Mouse (Mus musculus) CH12.LX (cell line): ENCODE measurements around the gene Ttc9c. TPM values are rescaled to one million over a fixed set of nuclear protein-coding genes. Genes with fewer than 3 reads are reported as not detected.

Source experiments
- DNase-seq: peaks from one replicate; pipeline ENCODE4 v3.0.0-alpha.2; 2013; ENCODE audit errors: extremely low read depth
- H3K27ac ChIP-seq: 2 replicates; pipeline ENCODE4 v1.5.1; 2012; ENCODE audit warnings: low read depth, mild to moderate bottlenecking, control low read depth, moderate library complexity; ENCODE audit not compliant: insufficient read depth
- H3K27me3 ChIP-seq: replicated peaks from 2 replicates; pipeline ENCODE3; 2012; ENCODE audit warnings: inconsistent platforms
- H3K36me3 ChIP-seq, 2 experiments: replicated peaks in 1 of 2; 2 replicates each; pipeline versions ENCODE3 to v1.6.1; 2012; ENCODE audit warnings: inconsistent platforms in 1 of 2, low read length in 1 of 2, mild to moderate bottlenecking in 1 of 2, mixed read lengths in 1 of 2, moderate library complexity in 1 of 2; ENCODE audit not compliant: control insufficient read depth in 1 of 2, insufficient read depth in 1 of 2
- H3K4me1 ChIP-seq, 2 experiments: 2 replicates each; pipeline ENCODE4 v1.6.1; 2012; ENCODE audit warnings: inconsistent platforms in 1 of 2, moderate library complexity in 1 of 2; ENCODE audit not compliant: insufficient read depth in 2 of 2, control insufficient read depth in 1 of 2
- H3K4me2 ChIP-seq: 2 replicates; pipeline ENCODE4 v1.6.1; 2012; ENCODE audit warnings: low read depth, mild to moderate bottlenecking, control low read depth; ENCODE audit not compliant: poor library complexity, insufficient read depth, severe bottlenecking
- H3K4me3 ChIP-seq, 3 experiments: fragments of 150-350 bp in 1 of 3; sonication (generic) in 1 of 3; replicated peaks in 1 of 3; 2 replicates each; pipeline versions ENCODE3 to v1.5.1; 2011 to 2012; ENCODE audit warnings: low read depth in 2 of 3, low read length in 2 of 3, mild to moderate bottlenecking in 2 of 3, moderate library complexity in 2 of 3, control low read depth in 1 of 3, improper control_type of control experiment in 1 of 3, inconsistent platforms in 1 of 3, mixed read lengths in 1 of 3; ENCODE audit not compliant: poor library complexity in 1 of 3
- H3K79me2 ChIP-seq: replicated peaks from 2 replicates; pipeline ENCODE4 v1.6.1; 2012; ENCODE audit warnings: mild to moderate bottlenecking, moderate library complexity; ENCODE audit not compliant: control insufficient read depth, poor library complexity, insufficient read depth, severe bottlenecking; ENCODE audit errors: extremely low read depth
- H3K9ac ChIP-seq: 2 replicates; pipeline ENCODE4 v1.6.1; 2012; ENCODE audit warnings: low read depth, mild to moderate bottlenecking, control low read depth, moderate library complexity; ENCODE audit not compliant: insufficient read depth
- H3K9me3 ChIP-seq: replicated peaks from 2 replicates; pipeline ENCODE3; 2012; ENCODE audit warnings: low read length, inconsistent platforms, mixed read lengths
- CHD2 ChIP-seq: IDR thresholded peaks from 2 replicates; pipeline ENCODE4 v1.6.1; 2011; ENCODE audit warnings: low read length, improper control_type of control experiment
- ELF1 ChIP-seq: IDR thresholded peaks from 2 replicates; pipeline ENCODE4 v1.6.1; 2014; ENCODE audit warnings: low read depth, mild to moderate bottlenecking, inconsistent platforms, low read length, improper control_type of control experiment
- EP300 ChIP-seq: IDR thresholded peaks from 2 replicates; pipeline ENCODE4 v1.6.1; 2011; ENCODE audit warnings: low read length, improper control_type of control experiment
- IRF4 ChIP-seq: IDR thresholded peaks from 2 replicates; pipeline ENCODE4 v1.6.1; 2014; ENCODE audit warnings: low read depth, mild to moderate bottlenecking, inconsistent platforms, low read length, improper control_type of control experiment
- MAZ ChIP-seq: IDR thresholded peaks from 2 replicates; pipeline ENCODE4 v1.6.1; 2012; ENCODE audit warnings: low read depth, mild to moderate bottlenecking, inconsistent platforms, low read length, improper control_type of control experiment, moderate library complexity
- MXI1 ChIP-seq: IDR thresholded peaks from 2 replicates; pipeline ENCODE4 v1.6.1; 2011; ENCODE audit warnings: mild to moderate bottlenecking, low read depth, low read length, improper control_type of control experiment
- MYC ChIP-seq: IDR thresholded peaks from 2 replicates; pipeline ENCODE4 v1.6.1; 2011; ENCODE audit warnings: low read depth, mild to moderate bottlenecking, improper control_type of control experiment, low read length
- NELFE ChIP-seq: IDR thresholded peaks from 2 replicates; pipeline ENCODE4 v1.6.1; 2011; ENCODE audit warnings: low read depth, low read length, improper control_type of control experiment
- NRF1 ChIP-seq: IDR thresholded peaks from 2 replicates; pipeline ENCODE4 v1.6.1; 2014; ENCODE audit warnings: low read depth, mild to moderate bottlenecking, inconsistent platforms, low read length, improper control_type of control experiment, moderate library complexity
- POLR2A ChIP-seq: IDR thresholded peaks from 2 replicates; pipeline ENCODE4 v1.6.1; 2011; ENCODE audit warnings: low read depth, mild to moderate bottlenecking, improper control_type of control experiment, low read length
- RAD21 ChIP-seq: IDR thresholded peaks from 2 replicates; pipeline ENCODE4 v1.6.1; 2011; ENCODE audit warnings: low read depth, mild to moderate bottlenecking, low read length, improper control_type of control experiment, moderate library complexity
- SIN3A ChIP-seq: IDR thresholded peaks from 2 replicates; pipeline ENCODE4 v1.6.1; 2012; ENCODE audit warnings: low read length, improper control_type of control experiment, inconsistent platforms
- SMC3 ChIP-seq: IDR thresholded peaks from 2 replicates; pipeline ENCODE4 v1.6.1; 2011; ENCODE audit warnings: low read depth, low read length, improper control_type of control experiment
- TBP ChIP-seq: conservative IDR thresholded peaks from 2 replicates; pipeline ENCODE4 v1.6.1; 2011; ENCODE audit warnings: low read depth, low read length, improper control_type of control experiment
- USF1 ChIP-seq: IDR thresholded peaks from 2 replicates; pipeline ENCODE4 v1.6.1; 2014; ENCODE audit warnings: low read depth, mild to moderate bottlenecking, inconsistent platforms, low read length, improper control_type of control experiment
- ZKSCAN1 ChIP-seq: IDR thresholded peaks from 2 replicates; pipeline ENCODE4 v1.6.1; 2012; ENCODE audit warnings: low read depth, inconsistent platforms, low read length, improper control_type of control experiment, borderline replicate concordance
- ZNF384 ChIP-seq: IDR thresholded peaks from 2 replicates; pipeline ENCODE4 v1.6.1; 2012; ENCODE audit warnings: low read depth, low read length, improper control_type of control experiment, inconsistent platforms
- dilution Hi-C: fragments of 300-500 bp; cut with MboI; formaldehyde crosslinking; loops from 2 replicates; pipeline ENCODE4 v1.14.3; 2020; ENCODE audit warnings: low sequenced_read_pairs; ENCODE audit not compliant: extremely low pct_unique_long_range_greater_than_20kb, extremely low pct_ligation_motif_present
- in situ Hi-C: fragments of 300-500 bp; cut with MboI; formaldehyde crosslinking; loops from 3 replicates; pipeline ENCODE4 v1.14.3; 2019; ENCODE audit warnings: low sequenced_read_pairs, low pct_ligation_motif_present, low pct_unique_long_range_greater_than_20kb, mixed read lengths
- polyA plus RNA-seq: library from polyadenylated mRNA; unstranded; fragments of >175 nt; gene quantifications from 2 replicates; pipeline ENCODE4 v1.2.1, GENCODE M21; 2012; ENCODE audit warnings: low read depth; ENCODE audit not compliant: insufficient read length
- total RNA-seq, 2 experiments: library from RNA; depleted of rRNA; stranded (reverse); fragments of 300-350 nt in 1 of 2; fragments of >200 nt in 1 of 2; gene quantifications; 2 replicates each; pipeline ENCODE4 v1.2.3; 2012 to 2014

Ttc9c gene
- total and polyA plus RNA-seq, 3 experiments, result 42.0 to 56.5 (median 44.7) TPM

GRCm38 (mm10) chr19:8850402-8850901 is 31.3 kb upstream of the Ttc9c start, which contains the start of gene Lrrn4cl:
TSS of gene Lrrn4cl (plus strand) at chr19:8850768.
- H3K4me3 ChIP-seq, result no peak within 1 kb of the TSS

GRCm38 (mm10) chr19:8848356-8848755 is 29.2 kb upstream of the Ttc9c start:
- no peak overlapping the region for H3K4me2 ChIP-seq
- peaks cover 37 to 55% of the 10 kb centered on the region in 2 experiments for H3K36me3 ChIP-seq
- no peaks in the 10 kb centered on the region for H3K27me3 ChIP-seq
- no peak for TF ChIP-seq RAD21
- no peak for TF ChIP-seq SIN3A
- TF ChIP-seq POLR2A, result no peak
- no peak for TF ChIP-seq MAZ
- TF ChIP-seq MXI1, result no peak
- no peak for TF ChIP-seq IRF4
- no peak for TF ChIP-seq NELFE
- TF ChIP-seq EP300, result no peak
- no peak for TF ChIP-seq NRF1
- TF ChIP-seq TBP, result no peak
- TF ChIP-seq ZNF384, result no peak
- TF ChIP-seq ZKSCAN1, result no peak
- TF ChIP-seq USF1, result no peak
- no peak for TF ChIP-seq MYC
- TF ChIP-seq CHD2, result no peak
- no peak for TF ChIP-seq SMC3
- in situ Hi-C loops (loop anchor here (25.0 kb wide), 1 partner anchor 1014 kb away; no protein-coding TSS in a partner anchor), dilution Hi-C loops (no loop called here)
- no peaks in the 10 kb centered on the region for H3K4me1 ChIP-seq
- H3K4me3 ChIP-seq, result no peak overlapping the region
- no peaks in the 10 kb centered on the region for H3K79me2 ChIP-seq
- H3K9ac ChIP-seq, result no peak overlapping the region
- DNase-seq, result no peak
- H3K9me3 ChIP-seq, result no peaks in the 10 kb centered on the region
- no peak overlapping the region for H3K27ac ChIP-seq

More at GRCm38 (mm10) chr19:8850402-8850901, 31.3 kb upstream of the Ttc9c start, which contains the start of gene Lrrn4cl:
- in situ Hi-C loops (no loop called here), dilution Hi-C loops (no loop called here)
- Histone ChIP-seq H3K4me2 (no peak within 1 kb of the TSS), H3K27ac (no peak within 1 kb of the TSS), H3K4me1 (no peaks in the 10 kb centered on the region), H3K9me3 (no peaks in the 10 kb centered on the region), H3K9ac (no peak within 1 kb of the TSS), H3K36me3 (peaks cover 32 to 39% of the 10 kb centered on the region in 2 experiments), H3K27me3 (no peaks in the 10 kb centered on the region), H3K79me2 (no peaks in the 10 kb centered on the region)
- TF ChIP-seq ELF1, result no peak
- DNase-seq, result no peak
